Mouse (Mus musculus) embryonic facial prominence, embryonic 10.5 days (tissue): ENCODE data around the gene Gabrr1. TPM values are rescaled to one million over a fixed set of nuclear protein-coding genes. Genes with fewer than 3 reads are reported as not detected.

ENCODE experiments used
- polyA plus RNA-seq: library from polyadenylated mRNA; unstranded; fragments of >200 nt; fragmentation: Nextera tagmentation; extraction: Ambion mirVana; gene quantifications from 2 replicates; pipeline ENCODE4 v1.2.1, GENCODE M21; 2016

Gene Gabrr1
- polyA plus RNA-seq, 1 experiment from 2014 or later = not detected

Other genes with a start within 250 kb of the Gabrr1 start
- 12.2 and 16.4 TPM in 2 replicates for gene Ankrd6, start 181.7 kb upstream of the Gabrr1 start, polyA plus RNA-seq
- gene Rragd, start 149.5 kb upstream of the Gabrr1 start, polyA plus RNA-seq = 22.5 and 22.9 TPM in 2 replicates
- gene Ube2j1, start 101.1 kb upstream of the Gabrr1 start, polyA plus RNA-seq = 37.8 and 38.7 TPM in 2 replicates
- 0.21 TPM in 1 of 2 replicates, not detected in the other for gene Gabrr2, start 69.5 kb upstream of the Gabrr1 start, polyA plus RNA-seq
- 0.74 and 0.92 TPM in 2 replicates for gene Pm20d2, start 57.2 kb downstream of the Gabrr1 start, polyA plus RNA-seq
- gene Srsf12, start 76.5 kb downstream of the Gabrr1 start, polyA plus RNA-seq = 3.3 and 5.8 TPM in 2 replicates
- 78.2 and 88.4 TPM in 2 replicates for gene Pnrc1, start 157.6 kb downstream of the Gabrr1 start, polyA plus RNA-seq
- 32.6 and 34.3 TPM in 2 replicates for gene Rngtt, start 177.8 kb downstream of the Gabrr1 start, polyA plus RNA-seq